Mouse (Mus musculus): ENCODE results near the gene Kif18b. TPM values are rescaled to one million over a fixed set of nuclear protein-coding genes. Genes with fewer than 3 reads are reported as not detected.

The Kif18b gene
- total RNA-seq, 1 experiment from 2014 or later = not detected

GRCm38 (mm10) chr11:102945306-102946264 is 20.7 kb upstream of the Kif18b start:
- no peak for ATAC-seq (replicated peaks; ENCODE audit: insufficient number of reproducible peaks, low FRiP score, low TSS enrichment, poor library complexity, severe bottlenecking)

- ATAC-seq (replicated peaks; ENCODE audit: insufficient number of reproducible peaks, low FRiP score, low TSS enrichment, poor library complexity, severe bottlenecking) = no peak
Observed at GRCm38 (mm10) chr11:102941236-102941635, 16.3 kb upstream of the Kif18b start.

GRCm38 (mm10) chr11:102939024-102939675 is 14.2 kb upstream of the Kif18b start:
- ATAC-seq (replicated peaks; ENCODE audit: insufficient number of reproducible peaks, low FRiP score, low TSS enrichment, poor library complexity, severe bottlenecking) = no peak

- no peak for ATAC-seq (replicated peaks; ENCODE audit: insufficient number of reproducible peaks, low FRiP score, low TSS enrichment, poor library complexity, severe bottlenecking)
Observed at GRCm38 (mm10) chr11:102937529-102938182, 12.7 kb upstream of the Kif18b start.

GRCm38 (mm10) chr11:102936272-102936671 is 11.3 kb upstream of the Kif18b start:
- ATAC-seq (replicated peaks; ENCODE audit: insufficient number of reproducible peaks, low FRiP score, low TSS enrichment, poor library complexity, severe bottlenecking) = no peak

DNA sequence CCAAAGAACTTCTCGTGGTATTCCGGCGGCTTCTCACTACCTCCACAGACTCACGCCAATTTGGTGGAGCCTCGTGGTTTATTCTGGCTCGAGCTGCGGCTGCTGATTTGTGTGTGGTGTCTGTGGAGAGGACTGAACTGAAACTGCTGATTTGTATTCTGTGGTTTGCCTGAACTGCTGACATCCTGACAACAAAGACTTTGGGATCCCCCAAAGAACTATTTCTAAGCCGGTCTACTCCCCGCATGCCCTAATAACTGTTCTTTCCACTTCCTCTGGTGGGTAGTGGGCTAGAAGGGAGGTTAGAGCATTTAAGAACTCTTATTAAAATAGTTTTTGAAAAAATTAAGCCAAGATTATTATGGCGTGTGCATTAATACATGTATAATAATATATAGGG is 5.7 kb upstream of the Kif18b start:
- ATAC-seq (replicated peaks; ENCODE audit: insufficient number of reproducible peaks, low FRiP score, low TSS enrichment, poor library complexity, severe bottlenecking) = no peak

GRCm38 (mm10) chr11:102925351-102925717 is 410 bp upstream of the Kif18b start:
- ATAC-seq (replicated peaks; ENCODE audit: insufficient number of reproducible peaks, low FRiP score, low TSS enrichment, poor library complexity, severe bottlenecking) = peak; percentile 55

GRCm38 (mm10) chr11:102921491-102921890 is 3.4 kb downstream of the Kif18b start:
- no peak for ATAC-seq (replicated peaks; ENCODE audit: insufficient number of reproducible peaks, low FRiP score, low TSS enrichment, poor library complexity, severe bottlenecking)

- ATAC-seq (replicated peaks; ENCODE audit: insufficient number of reproducible peaks, low FRiP score, low TSS enrichment, poor library complexity, severe bottlenecking) = no peak
Observed at GRCm38 (mm10) chr11:102918077-102918476, 6.8 kb downstream of the Kif18b start.

DNA sequence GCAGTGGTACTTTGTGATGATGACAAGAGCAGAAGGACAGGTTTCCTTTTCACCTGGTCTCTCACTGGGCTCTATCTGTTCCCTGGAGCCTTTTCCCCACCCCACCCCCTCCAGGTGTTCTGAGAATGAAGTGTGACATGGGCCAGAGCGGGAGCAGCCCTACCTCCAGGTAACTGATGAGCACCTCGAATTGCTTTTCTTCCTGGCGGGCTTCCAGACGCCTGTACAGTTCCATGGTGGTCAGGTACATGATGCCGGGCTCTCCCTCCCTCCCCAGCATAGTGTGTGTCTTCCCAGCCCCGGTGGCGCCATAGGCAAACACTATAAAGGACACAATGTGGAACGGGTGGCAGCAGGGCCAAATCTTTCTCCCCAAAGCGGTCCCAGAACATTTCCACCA is 9.5 kb downstream of the Kif18b start:
- ATAC-seq (replicated peaks; ENCODE audit: insufficient number of reproducible peaks, low FRiP score, low TSS enrichment, poor library complexity, severe bottlenecking) = no peak

DNA sequence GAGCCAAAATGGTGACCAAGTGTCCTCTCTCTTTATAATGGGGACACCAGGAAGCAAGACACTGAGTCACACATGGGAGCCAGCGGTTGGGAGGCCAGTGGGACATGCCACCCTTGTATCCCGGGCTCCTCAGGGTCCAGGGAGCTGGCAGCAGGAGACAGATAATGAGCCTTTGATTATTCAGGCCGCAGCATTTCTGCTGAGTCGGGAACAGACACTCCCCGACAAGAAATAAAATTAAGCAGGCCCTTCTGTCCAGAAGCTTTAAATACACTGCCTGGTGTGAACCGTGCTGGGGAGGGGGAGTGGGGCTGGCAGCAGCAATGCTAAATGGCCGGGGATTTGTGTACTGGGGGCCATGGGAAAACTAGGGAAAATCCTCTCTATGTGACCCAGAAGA is 13.5 kb downstream of the Kif18b start:
- no peak for ATAC-seq (replicated peaks; ENCODE audit: insufficient number of reproducible peaks, low FRiP score, low TSS enrichment, poor library complexity, severe bottlenecking)

GRCm38 (mm10) chr11:102903654-102904053 is 21.3 kb downstream of the Kif18b start:
- no peak for ATAC-seq (replicated peaks; ENCODE audit: insufficient number of reproducible peaks, low FRiP score, low TSS enrichment, poor library complexity, severe bottlenecking)

- ATAC-seq (replicated peaks; ENCODE audit: insufficient number of reproducible peaks, low FRiP score, low TSS enrichment, poor library complexity, severe bottlenecking) = no peak
Observed at GRCm38 (mm10) chr11:102902107-102902506, 22.8 kb downstream of the Kif18b start.

DNA sequence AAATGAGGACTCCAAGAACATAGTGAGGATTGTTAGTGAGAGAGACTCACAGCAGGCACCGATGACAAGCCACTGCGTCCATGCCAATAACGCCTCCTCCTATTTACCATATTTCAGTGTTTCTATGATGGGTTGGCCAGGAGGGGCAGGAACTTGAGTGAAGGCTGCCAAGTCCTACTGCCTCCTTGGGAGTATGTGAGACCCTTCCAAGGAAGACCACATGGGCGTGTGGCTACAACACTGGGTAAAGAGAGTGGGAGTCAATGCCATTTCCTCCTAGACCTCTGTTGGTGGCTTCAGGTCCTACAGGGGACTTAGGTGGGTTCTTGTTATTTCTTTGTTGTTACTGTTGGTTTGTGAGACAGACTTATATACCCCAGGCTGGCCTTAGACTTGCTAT is 23.7 kb downstream of the Kif18b start:
- no peak for ATAC-seq (replicated peaks; ENCODE audit: insufficient number of reproducible peaks, low FRiP score, low TSS enrichment, poor library complexity, severe bottlenecking)

DNA sequence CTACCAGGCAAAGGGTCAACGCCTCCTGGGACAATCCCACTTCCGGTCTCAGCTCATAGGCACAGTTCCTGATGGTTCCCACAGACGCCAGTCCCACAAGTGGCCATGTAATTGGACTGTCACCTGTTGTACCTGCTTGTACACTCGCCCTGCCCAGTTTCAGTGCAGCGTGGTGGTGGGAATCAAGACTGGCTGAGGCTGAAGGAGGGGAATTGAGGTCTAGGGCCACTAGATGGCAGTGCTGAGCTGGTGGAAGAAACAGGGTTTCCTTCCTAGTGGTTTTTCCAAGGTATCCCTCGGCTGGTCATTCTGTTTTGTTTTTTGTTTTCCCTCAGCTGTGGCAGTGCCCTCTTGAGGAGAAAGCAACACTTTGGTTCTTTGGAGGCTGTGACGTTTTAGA is 24.2 kb downstream of the Kif18b start, which contains the start of gene Gfap:
TSS of gene Gfap (minus strand) at position 150 of the 400 bp plus-strand sequence.
- ATAC-seq (replicated peaks; ENCODE audit: insufficient number of reproducible peaks, low FRiP score, low TSS enrichment, poor library complexity, severe bottlenecking) = peak; percentile 73

- ATAC-seq (replicated peaks; ENCODE audit: insufficient number of reproducible peaks, low FRiP score, low TSS enrichment, poor library complexity, severe bottlenecking) = no peak
Observed at GRCm38 (mm10) chr11:102898408-102898807, 26.5 kb downstream of the Kif18b start.

GRCm38 (mm10) chr11:102896641-102897040 is 28.3 kb downstream of the Kif18b start:
- ATAC-seq (replicated peaks; ENCODE audit: insufficient number of reproducible peaks, low FRiP score, low TSS enrichment, poor library complexity, severe bottlenecking) = no peak

GRCm38 (mm10) chr11:102895779-102896178 is 29.1 kb downstream of the Kif18b start:
- no peak for ATAC-seq (replicated peaks; ENCODE audit: insufficient number of reproducible peaks, low FRiP score, low TSS enrichment, poor library complexity, severe bottlenecking)

- no peak for ATAC-seq (replicated peaks; ENCODE audit: insufficient number of reproducible peaks, low FRiP score, low TSS enrichment, poor library complexity, severe bottlenecking)
Observed at GRCm38 (mm10) chr11:102894716-102895115, 30.2 kb downstream of the Kif18b start.

Measured in monocyte, adult 5-6 weeks (primary cell).